Mouse (Mus musculus) testis, adult 2 months (tissue): ENCODE measurements around the gene Card6.

Source experiments
- CTCF ChIP-seq: fragments of 200-500 bp; IDR thresholded peaks from 2 replicates; pipeline ENCODE4 v1.5.1; 2012; ENCODE audit warnings: low read depth, mild to moderate bottlenecking, inconsistent platforms, low read length, moderate library complexity; ENCODE audit not compliant: control insufficient read depth, insufficient read depth, insufficient replicate concordance
- POLR2A ChIP-seq: fragments of 200-500 bp; IDR thresholded peaks from 2 replicates; pipeline ENCODE4 v1.6.1; 2012; ENCODE audit warnings: low read depth, mild to moderate bottlenecking, inconsistent platforms, low read length, moderate library complexity; ENCODE audit not compliant: control insufficient read depth

DNA sequence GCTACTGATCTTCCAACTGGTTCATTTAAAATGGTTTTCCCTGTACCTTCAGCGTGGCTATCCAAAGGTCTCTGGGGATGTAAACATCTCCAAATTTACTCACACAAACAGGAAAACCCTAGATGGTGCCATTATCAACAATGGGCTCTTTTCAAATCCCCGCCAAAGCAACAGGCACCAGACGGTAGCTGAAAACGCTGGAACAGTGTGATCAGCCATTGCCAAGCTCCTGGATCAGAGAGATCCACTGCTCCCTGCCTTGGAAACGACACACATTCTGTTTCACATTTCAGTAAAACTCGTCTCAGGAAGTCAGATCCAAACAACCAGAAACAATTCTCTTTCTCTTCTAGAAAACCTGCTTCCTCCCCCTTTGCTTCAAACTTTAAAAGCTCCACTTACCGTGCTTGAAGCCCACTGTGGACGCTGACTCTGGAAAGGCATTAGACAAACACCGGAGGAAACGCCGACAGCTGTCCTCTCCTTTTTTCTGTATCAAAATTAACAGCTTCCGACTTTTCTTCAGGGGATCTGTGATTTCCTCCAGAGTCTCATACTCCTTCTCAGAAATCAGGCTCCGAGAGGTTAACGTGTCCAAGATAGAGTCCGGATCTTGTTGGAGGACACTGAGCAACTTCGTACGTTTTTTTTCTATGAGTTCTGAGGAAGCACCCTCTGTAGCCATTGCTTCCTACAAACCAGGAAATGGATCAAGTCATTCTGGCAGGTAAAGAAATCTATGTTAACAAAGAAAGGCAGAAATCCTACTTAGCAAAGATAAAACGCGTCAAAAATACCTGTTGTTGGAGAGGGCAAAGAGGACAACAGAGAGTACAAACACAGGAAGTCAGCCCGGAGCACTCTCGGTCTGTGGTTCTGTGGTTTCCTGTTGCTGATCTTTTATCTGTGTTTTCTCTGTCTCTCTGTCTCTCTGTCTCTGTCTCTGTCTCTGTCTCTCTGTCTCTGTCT is at the start of gene Card6:
- TF ChIP-seq CTCF (no peak), POLR2A (no peak)
